Mouse (Mus musculus) ES-E14 (cell line): ENCODE results near the gene Col5a1. TPM values are rescaled to one million over a fixed set of nuclear protein-coding genes. Genes with fewer than 3 reads are reported as not detected.
A peak's percentile ranks its signal among the peaks of the same experiment; 100 is the strongest.

Source experiments
- DNase-seq: peaks from one replicate; pipeline ENCODE4 v3.0.0-alpha.2; 2013; ENCODE audit warnings: low read depth, low spot score
- H3K27ac ChIP-seq: 2 replicates; pipeline ENCODE4 v1.5.1; 2012; ENCODE audit warnings: low read depth, mild to moderate bottlenecking, low read length, moderate library complexity, mixed read lengths; ENCODE audit not compliant: poor library complexity, insufficient read depth, severe bottlenecking
- H3K36me3 ChIP-seq: 2 replicates; pipeline ENCODE4 v1.6.1; 2012; ENCODE audit warnings: mild to moderate bottlenecking, low read length, moderate library complexity, mixed read lengths; ENCODE audit not compliant: control insufficient read depth, poor library complexity, insufficient read depth, severe bottlenecking
- H3K4me1 ChIP-seq, 2 experiments: fragments of 150-350 bp in 1 of 2; sonication (generic) in 1 of 2; 2 replicates each; pipeline ENCODE4 v1.6.1; 2012; ENCODE audit warnings: low read length in 2 of 2, mild to moderate bottlenecking in 1 of 2, mixed read lengths in 1 of 2; ENCODE audit not compliant: control insufficient read depth in 2 of 2, insufficient read depth in 2 of 2, poor library complexity in 1 of 2
- H3K4me3 ChIP-seq, 2 experiments: fragments of 150-350 bp in 1 of 2; sonication (generic) in 1 of 2; 2 replicates each; pipeline ENCODE4 v1.5.1; 2012; ENCODE audit warnings: low read length in 2 of 2, low read depth in 1 of 2, mild to moderate bottlenecking in 1 of 2, mixed read lengths in 1 of 2; ENCODE audit not compliant: insufficient read depth in 1 of 2, poor library complexity in 1 of 2, severe bottlenecking in 1 of 2
- H3K9ac ChIP-seq: 2 replicates; pipeline ENCODE4 v1.6.1; 2012; ENCODE audit warnings: low read depth, mild to moderate bottlenecking, low read length, mixed read lengths; ENCODE audit not compliant: poor library complexity, insufficient read depth, severe bottlenecking
- H3K9me3 ChIP-seq: fragments of 150-350 bp; sonication (generic); 2 replicates; pipeline ENCODE4 v1.6.1; 2012; ENCODE audit warnings: low read depth, mild to moderate bottlenecking, low read length; ENCODE audit not compliant: control insufficient read depth, insufficient read depth
- CHD2 ChIP-seq: IDR thresholded peaks from 2 replicates; pipeline ENCODE4 v1.6.1; 2014; ENCODE audit warnings: mild to moderate bottlenecking, low read depth, low read length, inconsistent platforms
- HCFC1 ChIP-seq: IDR thresholded peaks from 2 replicates; pipeline ENCODE4 v1.6.1; 2012; ENCODE audit warnings: low read length, inconsistent platforms, borderline replicate concordance; ENCODE audit not compliant: insufficient read depth
- MAFK ChIP-seq: IDR thresholded peaks from 2 replicates; pipeline ENCODE4 v1.6.1; 2014; ENCODE audit warnings: mild to moderate bottlenecking, low read depth, low read length, inconsistent platforms; ENCODE audit not compliant: insufficient read depth
- ZC3H11A ChIP-seq: IDR thresholded peaks from 2 replicates; pipeline ENCODE4 v1.6.1; 2012; ENCODE audit warnings: low read depth, mild to moderate bottlenecking, inconsistent platforms, low read length, borderline replicate concordance
- ZNF384 ChIP-seq: IDR thresholded peaks from 2 replicates; pipeline ENCODE4 v1.6.1; 2012; ENCODE audit warnings: low read depth, low read length, inconsistent platforms
- in situ Hi-C, 2 experiments: fragments of 600-800 bp; cut with MboI; formaldehyde crosslinking; loops; one replicate each; pipeline ENCODE4 v1.15.1; 2025; ENCODE audit warnings: low sequenced_read_pairs in 2 of 2, inconsistent platforms in 1 of 2; ENCODE audit not compliant: unreplicated experiment in 2 of 2
- total RNA-seq: library from RNA; depleted of rRNA; stranded (reverse); fragments of 300-350 nt; gene quantifications from 2 replicates; pipeline ENCODE4 v1.2.3, GENCODE M21; 2012

The Col5a1 gene
- total RNA-seq, 1 experiment, result 42.3 TPM

DNA sequence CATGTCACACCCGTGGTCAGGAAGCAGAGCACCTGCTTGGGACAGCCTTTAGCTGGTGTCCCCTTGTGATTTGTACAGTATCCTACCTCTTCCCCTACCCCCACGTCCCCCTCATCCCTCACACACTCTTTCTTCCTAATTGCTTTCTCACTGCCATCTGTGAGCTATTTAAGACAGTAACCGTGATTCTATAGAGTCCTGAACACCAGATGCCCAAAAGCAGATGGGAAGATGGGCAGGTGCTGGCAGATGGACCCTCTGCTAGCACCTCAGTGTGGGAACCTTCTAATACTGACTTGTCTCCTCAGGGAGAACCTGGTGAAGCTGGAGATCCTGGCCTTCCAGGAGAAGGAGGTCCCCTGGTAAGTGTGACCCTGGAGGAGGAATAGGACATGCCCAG is 126.1 kb downstream of the Col5a1 start:
- Histone ChIP-seq H3K9me3 (no peaks in the 10 kb centered on the region), H3K9ac (no peak overlapping the region), H3K4me3 (no peak overlapping the region), H3K36me3 (no peaks in the 10 kb centered on the region), H3K4me1 (no peaks in the 10 kb centered on the region), H3K27ac (no peak overlapping the region)
- no peak for DNase-seq
- in situ Hi-C loops, result no loop called here
- TF ChIP-seq ZC3H11A, result no peak
- no peak for TF ChIP-seq HCFC1
- no peak for TF ChIP-seq MAFK
- TF ChIP-seq ZNF384, result no peak
- no peak for TF ChIP-seq CHD2

DNA sequence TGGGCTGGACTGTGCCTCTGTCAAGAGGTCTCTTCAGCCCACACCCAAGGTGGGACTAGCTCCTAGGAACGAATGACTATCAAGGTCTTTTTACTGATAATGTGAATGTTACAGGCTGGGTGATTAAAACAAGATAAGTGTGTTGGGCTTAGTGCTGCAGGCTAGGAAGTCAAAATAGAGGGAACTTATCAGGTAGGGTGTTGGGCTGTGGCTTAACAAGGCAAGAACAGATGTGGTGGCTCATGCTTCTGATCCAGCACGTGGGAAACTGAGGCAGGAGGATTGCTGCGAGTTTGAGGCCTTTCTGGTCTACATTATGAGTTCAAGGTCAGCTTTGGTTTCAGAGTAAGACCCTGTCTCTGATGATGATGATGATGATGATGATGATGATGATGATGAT is 128.6 kb downstream of the Col5a1 start:
- TF ChIP-seq ZC3H11A (no peak), ZNF384 (no peak), HCFC1 (no peak), CHD2 (no peak), MAFK (no peak)
- Histone ChIP-seq H3K4me1 (no peaks in the 10 kb centered on the region), H3K27ac (no peak overlapping the region), H3K9me3 (no peaks in the 10 kb centered on the region), H3K36me3 (no peaks in the 10 kb centered on the region), H3K4me3 (no peak overlapping the region), H3K9ac (no peak overlapping the region)
- DNase-seq, result no peak
- in situ Hi-C loops, result no loop called here

- DNase-seq, result no peak
- H3K9me3 ChIP-seq, result no peaks in the 10 kb centered on the region
These were observed 138.2 kb downstream of the Col5a1 start for GRCm38 (mm10) chr2:28024416-28024815.

GRCm38 (mm10) chr2:28025776-28026175 is 139.6 kb downstream of the Col5a1 start:
- no peak overlapping the region for H3K9ac ChIP-seq
- H3K9me3 ChIP-seq, result no peaks in the 10 kb centered on the region
- H3K27ac ChIP-seq, result no peak overlapping the region
- H3K36me3 ChIP-seq, result no peaks in the 10 kb centered on the region
- TF ChIP-seq CHD2, result no peak
- no peak for TF ChIP-seq ZC3H11A
- TF ChIP-seq MAFK, result no peak
- no peak for TF ChIP-seq ZNF384
- TF ChIP-seq HCFC1, result no peak
- no peak overlapping the region for H3K4me3 ChIP-seq
- in situ Hi-C loops, result no loop called here
- H3K4me1 ChIP-seq, result no peaks in the 10 kb centered on the region
- DNase-seq, result no peak

More at GRCm38 (mm10) chr2:28024416-28024815, 138.2 kb downstream of the Col5a1 start:
- no peaks in the 10 kb centered on the region for H3K4me1 ChIP-seq
- H3K9ac ChIP-seq, result no peak overlapping the region
- no peaks in the 10 kb centered on the region for H3K36me3 ChIP-seq
- no peak overlapping the region for H3K27ac ChIP-seq
- no peak for TF ChIP-seq HCFC1
- no peak for TF ChIP-seq ZC3H11A
- TF ChIP-seq ZNF384, result no peak
- H3K4me3 ChIP-seq, result no peak overlapping the region
- in situ Hi-C loops, result no loop called here

DNA sequence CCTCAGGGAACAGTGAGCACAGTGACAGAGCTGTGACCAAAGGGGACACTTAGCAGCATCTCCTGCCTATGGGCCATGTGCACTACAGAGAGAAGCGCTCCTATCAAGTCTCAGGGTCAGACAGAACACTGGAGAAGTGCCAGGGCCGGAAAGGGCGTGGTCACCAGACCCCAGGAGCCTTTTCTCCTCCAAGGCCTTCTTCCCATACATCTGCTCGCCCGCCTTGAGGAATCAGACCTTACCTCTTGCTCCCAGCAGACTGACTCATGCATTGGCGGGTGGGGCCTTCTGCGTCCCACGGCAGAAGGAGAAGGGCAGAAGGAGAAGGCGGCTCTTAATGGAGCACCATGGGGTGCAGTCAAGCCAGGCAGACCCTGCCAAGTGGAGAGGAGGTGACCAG is 145.6 kb downstream of the Col5a1 start:
- in situ Hi-C loops, result no loop called here
- peak; percentile 24 for DNase-seq

More for the DNA sequence above, 145.6 kb downstream of the Col5a1 start:
- no peak overlapping the region for H3K9ac ChIP-seq
- no peak for TF ChIP-seq CHD2
- TF ChIP-seq ZC3H11A, result no peak
- no peak for TF ChIP-seq ZNF384
- no peak for TF ChIP-seq MAFK
- no peak for TF ChIP-seq HCFC1
- H3K4me1 ChIP-seq, result peaks cover 0 to 8% of the 10 kb centered on the region in 2 experiments; a peak in 2 of 4 replicates
- H3K9me3 ChIP-seq, result no peaks in the 10 kb centered on the region
- no peaks in the 10 kb centered on the region for H3K36me3 ChIP-seq
- H3K27ac ChIP-seq, result no peak overlapping the region
- H3K4me3 ChIP-seq, result no peak overlapping the region
